In the genomic region with DNA sequence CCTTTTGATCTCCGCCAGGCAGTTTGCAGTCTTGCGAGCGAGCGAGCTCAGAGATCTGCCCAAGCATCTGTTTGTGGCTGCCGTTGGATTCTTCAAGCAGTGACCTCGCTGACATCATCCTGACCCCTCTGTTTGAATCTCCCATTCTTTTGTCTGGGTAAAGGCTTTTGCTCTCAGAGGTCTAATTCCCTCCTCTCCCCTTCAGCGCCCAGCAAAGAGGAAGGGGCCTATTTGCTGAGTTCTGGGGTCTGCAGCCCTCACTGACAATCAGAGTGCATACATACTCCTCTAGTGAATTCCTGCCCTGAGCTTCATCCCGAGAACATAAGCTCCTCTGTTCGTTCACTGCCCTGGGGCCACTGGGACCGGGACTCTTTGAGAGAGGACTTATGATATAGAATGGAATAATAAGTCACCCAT, we compare ENCODE assay signal across 13 mouse cellular contexts.
DNase-seq lines count a peak whose midpoint lies in the region; ATAC-seq and TF ChIP-seq lines count a peak whose summit lies in the region.
"Had no signal": no experiment of that assay in that cellular context is flagged by ENCODE, and none has a peak within 500 bp of the region (broad histone marks: within the 10 kb centered on the region; RNA-seq: fewer than 3 reads in every experiment).

No protein-coding gene starts in this region.

- 0 out of 2 replicates have a peak, but pooled peaks have one; percentile 55 for ATAC-seq in intestine, embryonic 14.5 days (replicated peaks; ENCODE audit: low FRiP score, low TSS enrichment, low read depth)
- ATAC-seq in intestine, postnatal 0 days, result no peak
- 0 out of 2 replicates have a peak, but pooled peaks have one; percentile 11 for ATAC-seq in limb, embryonic 15.5 days (ENCODE audit: insufficient number of reproducible peaks, low FRiP score, low TSS enrichment, low read depth)

- 42% methylated on average over 10 of the region's 10 CpGs for WGBS in intestine, embryonic 14.5 days
- 66% methylated on average over 10 of the region's 10 CpGs for WGBS in intestine, postnatal 0 days
- WGBS in limb, embryonic 15.5 days, result 25% methylated on average over 10 of the region's 10 CpGs

- H3K27me3 ChIP-seq in intestine, embryonic 14.5 days (replicated peaks; ENCODE audit: control insufficient read depth, insufficient read depth, low read length), result no peaks in the 10 kb centered on the region
- H3K27me3 ChIP-seq in intestine, postnatal 0 days (replicated peaks; ENCODE audit: control insufficient read depth, insufficient read depth, low read length), result no peaks in the 10 kb centered on the region
- H3K27me3 ChIP-seq in limb, embryonic 15.5 days, result peaks cover 8% of the 10 kb centered on the region; the same call in 1 of the 2 replicates
- H3K27me3 ChIP-seq: hindbrain, embryonic 13.5 days had no signal

- no peak overlapping the region for H3K9ac ChIP-seq in intestine, embryonic 14.5 days (ENCODE audit: low read length)
- no peak overlapping the region for H3K9ac ChIP-seq in intestine, postnatal 0 days (ENCODE audit: low read depth, low read length)
- H3K9ac ChIP-seq in limb, embryonic 15.5 days, result no peak overlapping the region
- H3K9ac ChIP-seq: hindbrain, embryonic 13.5 days had no signal

- H3K36me3 ChIP-seq in intestine, embryonic 14.5 days (ENCODE audit: control insufficient read depth, insufficient read depth, low read length), result no peaks in the 10 kb centered on the region
- H3K36me3 ChIP-seq in intestine, postnatal 0 days (ENCODE audit: control insufficient read depth, insufficient read depth), result no peaks in the 10 kb centered on the region
- H3K36me3 ChIP-seq in limb, embryonic 15.5 days, result no peaks in the 10 kb centered on the region
- H3K36me3 ChIP-seq: hindbrain, embryonic 13.5 days had no signal

- H3K9me3 ChIP-seq in intestine, embryonic 14.5 days (ENCODE audit: control insufficient read depth, low read length), result no peaks in the 10 kb centered on the region
- H3K9me3 ChIP-seq in intestine, postnatal 0 days (ENCODE audit: control insufficient read depth), result no peaks in the 10 kb centered on the region
- H3K9me3 ChIP-seq in limb, embryonic 15.5 days, result no peaks in the 10 kb centered on the region
- H3K9me3 ChIP-seq: hindbrain, embryonic 13.5 days had no signal

- no peak for DNase-seq in intestine, embryonic 14.5 days (ENCODE audit: low spot score)
- DNase-seq in NIH3T3 (ENCODE audit: low read depth), result peak; percentile 65
- peak; percentile 23 for DNase-seq in embryo, embryonic 11.5 days (ENCODE audit: low read depth, low spot score)
- DNase-seq in adrenal gland, adult 2 months, result no peak
- no peak for DNase-seq in left cerebral cortex, adult 8-10 months (ENCODE audit: low spot score in 2 of 2)
- DNase-seq in left cerebral cortex, adult 9 months (ENCODE audit: low spot score in 2 of 2), result no peak
- DNase-seq: adrenal gland, postnatal 25 days; cerebellum, adult 8-10 months; lung, postnatal 36 days had no signal

- no peak for TF ChIP-seq CTCF in intestine, postnatal 0 days (IDR thresholded peaks at IDR 0.05; ENCODE audit: low read depth)

- H3K4me1 ChIP-seq in intestine, embryonic 14.5 days (replicated peaks; ENCODE audit: control insufficient read depth, insufficient read depth, low read length), result peaks cover 2% of the 10 kb centered on the region; the same call in 1 of the 2 replicates
- no peaks in the 10 kb centered on the region for H3K4me1 ChIP-seq in intestine, postnatal 0 days (replicated peaks; ENCODE audit: control insufficient read depth, insufficient read depth, low read length)
- H3K4me1 ChIP-seq in limb, embryonic 15.5 days, result peaks cover 25% of the 10 kb centered on the region

- H3K27ac ChIP-seq in intestine, embryonic 14.5 days (ENCODE audit: low read depth), result no peak overlapping the region
- H3K27ac ChIP-seq in intestine, postnatal 0 days (ENCODE audit: low read depth, low read length), result no peak overlapping the region
- peak overlapping the region; percentile 54 for H3K27ac ChIP-seq in limb, embryonic 15.5 days
- H3K27ac ChIP-seq: hindbrain, embryonic 13.5 days; left cerebral cortex, adult 2 months had no signal

- no peak overlapping the region for H3K4me2 ChIP-seq in intestine, embryonic 14.5 days (ENCODE audit: low read length)
- H3K4me2 ChIP-seq in intestine, postnatal 0 days (replicated peaks; ENCODE audit: low read depth), result no peak overlapping the region
- H3K4me2 ChIP-seq in limb, embryonic 15.5 days, result no peak overlapping the region
- H3K4me2 ChIP-seq: hindbrain, embryonic 13.5 days had no signal

- H3K4me3 ChIP-seq in intestine, embryonic 14.5 days (ENCODE audit: low read depth, low read length), result no peak overlapping the region
- no peak overlapping the region for H3K4me3 ChIP-seq in intestine, postnatal 0 days (ENCODE audit: low read depth, low read length)
- no peak overlapping the region for H3K4me3 ChIP-seq in limb, embryonic 15.5 days
- H3K4me3 ChIP-seq: hindbrain, embryonic 13.5 days; left cerebral cortex, adult 2 months had no signal

Comparison
In these comparisons a context has a peak if more than half of its experiments do, and no peak if none do; other contexts are left out.
1. DNase-seq: peak in NIH3T3 (single experiment) and embryo, embryonic 11.5 days (single experiment); none in intestine, embryonic 14.5 days (single experiment), adrenal gland, adult 2 months (single experiment), left cerebral cortex, adult 8-10 months (0 of 2) and left cerebral cortex, adult 9 months (0 of 2).